Comparison of ENCODE assay signal across 8 mouse cellular contexts in the genomic region with DNA sequence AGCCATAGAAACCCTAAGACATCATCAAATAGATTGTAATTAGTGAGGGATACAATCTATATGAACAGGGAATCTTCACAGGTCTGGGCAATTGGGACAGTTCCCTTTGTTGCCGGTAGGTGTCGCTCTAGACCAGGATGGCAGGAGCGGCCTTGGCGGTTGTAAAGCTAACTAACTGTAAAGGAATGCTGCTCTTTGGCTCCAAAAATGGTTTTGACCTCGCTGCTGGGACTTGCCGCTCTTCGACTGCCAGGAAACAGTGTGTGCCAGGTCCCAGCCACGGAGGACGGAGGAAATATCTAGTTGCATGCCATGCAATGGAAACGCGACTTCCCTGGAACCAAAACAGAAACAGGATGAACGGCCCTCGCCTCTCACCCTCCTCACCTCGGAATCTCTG. TPM values are rescaled to one million over a fixed set of nuclear protein-coding genes. Genes with fewer than 3 reads are reported as not detected.
DNase-seq lines count a peak whose midpoint lies in the region; ATAC-seq and TF ChIP-seq lines count a peak whose summit lies in the region.

No protein-coding gene starts in this region.

- no peak overlapping the region for H3K4me3 ChIP-seq in kidney, embryonic 14.5 days (ENCODE audit: low read length)
- 0 out of 2 replicates have a peak overlapping the region, but pooled peaks have one; percentile 6 for H3K4me3 ChIP-seq in intestine, postnatal 0 days (ENCODE audit: low read depth, low read length)
- H3K4me3 ChIP-seq in limb, embryonic 13.5 days, result peak overlapping the region; percentile 14; the same call in 1 of the 2 replicates

- no peak overlapping the region for H3K9ac ChIP-seq in kidney, embryonic 14.5 days (ENCODE audit: low read depth, low read length)
- H3K9ac ChIP-seq in intestine, postnatal 0 days (ENCODE audit: low read depth, low read length), result no peak overlapping the region
- peak overlapping the region; percentile 31; the same call in 1 of the 2 replicates for H3K9ac ChIP-seq in limb, embryonic 13.5 days

- ATAC-seq in kidney, embryonic 14.5 days (ENCODE audit: low FRiP score, low TSS enrichment), result no peak
- peak; percentile 76 for ATAC-seq in granulocyte monocyte progenitor cell, adult 5-6 weeks (replicated peaks; ENCODE audit: poor library complexity, severe bottlenecking)
- ATAC-seq in intestine, postnatal 0 days, result peak; percentile 41; the same call in 1 of the 2 replicates
- ATAC-seq in limb, embryonic 13.5 days (ENCODE audit: low FRiP score, low read depth), result peak; percentile 64; the same call in 1 of the 2 replicates

- 18% methylated on average over 14 of the region's 14 CpGs for WGBS in kidney, embryonic 14.5 days
- 16% methylated on average over 14 of the region's 14 CpGs for WGBS in intestine, postnatal 0 days
- WGBS in limb, embryonic 13.5 days, result 14% methylated on average over 14 of the region's 14 CpGs

- peak; percentile 90 for DNase-seq in kidney, adult 11 months
- DNase-seq in embryo, embryonic 11.5 days (ENCODE audit: low read depth, low spot score), result peak; percentile 70
- DNase-seq in monocyte, adult 2 months (ENCODE audit: low read depth in 1 of 2, low spot score in 2 of 2), result peak; percentile 45 to 61
- peak; percentile 77 to 92 for DNase-seq in spleen, postnatal 4 days (ENCODE audit: low spot score in 2 of 2)

- H3K27ac ChIP-seq in kidney, embryonic 14.5 days (ENCODE audit: low read depth, low read length), result no peak overlapping the region
- H3K27ac ChIP-seq in intestine, postnatal 0 days (ENCODE audit: low read depth, low read length), result no peak overlapping the region
- H3K27ac ChIP-seq in limb, embryonic 13.5 days, result peak overlapping the region; percentile 72

- H3K4me2 ChIP-seq in kidney, embryonic 14.5 days (replicated peaks; ENCODE audit: low read depth, low read length), result no peak overlapping the region; the same call in 1 of the 2 replicates
- H3K4me2 ChIP-seq in intestine, postnatal 0 days (replicated peaks; ENCODE audit: low read depth), result peak overlapping the region; percentile 40; the same call in 1 of the 2 replicates
- peak overlapping the region; percentile 44 for H3K4me2 ChIP-seq in limb, embryonic 13.5 days (replicated peaks)

- H3K36me3 ChIP-seq in kidney, embryonic 14.5 days (ENCODE audit: control insufficient read depth, insufficient read depth, low read length), result no peaks in the 10 kb centered on the region
- H3K36me3 ChIP-seq in intestine, postnatal 0 days (ENCODE audit: control insufficient read depth, insufficient read depth), result no peaks in the 10 kb centered on the region
- H3K36me3 ChIP-seq in limb, embryonic 13.5 days, result no peaks in the 10 kb centered on the region

- H3K4me1 ChIP-seq in kidney, embryonic 14.5 days (ENCODE audit: control insufficient read depth, insufficient read depth, low read length), result no peaks in the 10 kb centered on the region; the same call in 1 of the 2 replicates
- H3K4me1 ChIP-seq in intestine, postnatal 0 days (replicated peaks; ENCODE audit: control insufficient read depth, insufficient read depth, low read length), result no peaks in the 10 kb centered on the region
- H3K4me1 ChIP-seq in limb, embryonic 13.5 days, result peaks cover 5% of the 10 kb centered on the region

- H3K27me3 ChIP-seq in kidney, embryonic 14.5 days (ENCODE audit: control insufficient read depth, insufficient read depth, low read length), result no peaks in the 10 kb centered on the region
- H3K27me3 ChIP-seq in intestine, postnatal 0 days (replicated peaks; ENCODE audit: control insufficient read depth, insufficient read depth, low read length), result no peaks in the 10 kb centered on the region
- no peaks in the 10 kb centered on the region for H3K27me3 ChIP-seq in limb, embryonic 13.5 days

- H3K9me3 ChIP-seq in kidney, embryonic 14.5 days (ENCODE audit: control insufficient read depth, low read length), result no peaks in the 10 kb centered on the region
- H3K9me3 ChIP-seq in intestine, postnatal 0 days (ENCODE audit: control insufficient read depth), result no peaks in the 10 kb centered on the region
- H3K9me3 ChIP-seq in limb, embryonic 13.5 days, result no peaks in the 10 kb centered on the region

- TF ChIP-seq CTCF in intestine, postnatal 0 days (IDR thresholded peaks at IDR 0.05; ENCODE audit: low read depth), result peak; percentile 100

RNA-seq across cellular contexts. Expression of a gene that starts 14.2 kb away (rescaled TPM):
- 47.7 and 53.0 TPM in 2 replicates for polyA plus RNA-seq in kidney, embryonic 14.5 days (2014; fragmentation: Nextera tagmentation; extraction: Ambion mirVana)
- total RNA-seq in granulocyte monocyte progenitor cell, adult 5-6 weeks (2014; fragmentation: Nextera tagmentation), result 106 and 112 TPM in 2 replicates
- 40.4 and 56.0 TPM in 2 replicates for total RNA-seq in granulocyte monocyte progenitor cell, adult 5-6 weeks (2017)
- polyA plus RNA-seq in intestine, postnatal 0 days (2015; fragmentation: Nextera tagmentation; extraction: Ambion mirVana), result 60.5 and 61.3 TPM in 2 replicates
- polyA plus RNA-seq in limb, embryonic 13.5 days (2015; fragmentation: Nextera tagmentation; extraction: Ambion mirVana), result 96.5 and 102 TPM in 2 replicates

RNA-seq across cellular contexts. Expression of a gene that starts 42.6 kb away (rescaled TPM):
- 12.4 and 19.9 TPM in 2 replicates for polyA plus RNA-seq in kidney, embryonic 14.5 days (2014; fragmentation: Nextera tagmentation; extraction: Ambion mirVana)
- 17.6 and 33.4 TPM in 2 replicates for total RNA-seq in granulocyte monocyte progenitor cell, adult 5-6 weeks (2014; fragmentation: Nextera tagmentation)
- total RNA-seq in granulocyte monocyte progenitor cell, adult 5-6 weeks (2017), result 9.0 and 17.2 TPM in 2 replicates
- polyA plus RNA-seq in intestine, postnatal 0 days (2015; fragmentation: Nextera tagmentation; extraction: Ambion mirVana), result 8.2 and 8.6 TPM in 2 replicates
- 22.7 and 31.9 TPM in 2 replicates for polyA plus RNA-seq in limb, embryonic 13.5 days (2015; fragmentation: Nextera tagmentation; extraction: Ambion mirVana)
